Mouse (Mus musculus) Patski (cell line): Measurements from ENCODE around the gene Cemip. TPM values are rescaled to one million over a fixed set of nuclear protein-coding genes. Genes with fewer than 3 reads are reported as not detected.

Experiments used
- ATAC-seq: fragments of 100-300 bp; one replicate; pipeline ENCODE4 v1.8.0; 2021
- CTCF ChIA-PET: fragments of 350-600 bp; sonication (Branson Sonifier 250); formaldehyde crosslinking; loops from one replicate; lab custom pipeline; 2022; ENCODE audit warnings: inconsistent platforms; lab: Charles Lee
- POLR2A ChIA-PET: fragments of 350-600 bp; sonication (Branson Sonifier 250); formaldehyde crosslinking; loops from one replicate; lab custom pipeline; 2022; ENCODE audit warnings: antibody characterized with exemption, inconsistent platforms; lab: Charles Lee
- DNase-seq: peaks from one replicate; pipeline ENCODE4 v3.0.0-alpha.2; 2011; ENCODE audit warnings: low read depth, low spot score
- H3K27me3 ChIP-seq: fragments of 371-371 bp; one replicate; pipeline ENCODE4 v1.5.1; 2021
- CTCF ChIP-seq: fragments of 100-300 bp; IDR thresholded peaks from one replicate; pipeline ENCODE4 v1.5.1; 2021
- in situ Hi-C: fragments of 300-500 bp; cut with MboI; formaldehyde crosslinking; loops from 3 replicates; pipeline ENCODE4 v1.11.1; 2018; ENCODE audit warnings: low pct_unique_long_range_greater_than_20kb, mixed read lengths
- polyA plus RNA-seq: library from polyadenylated mRNA; unstranded; gene quantifications from one replicate; pipeline ENCODE4 v1.2.3, GENCODE M21; 2021

Cemip gene
- polyA plus RNA-seq, 1 experiment from 2014 or later, result 52.6 TPM

DNA sequence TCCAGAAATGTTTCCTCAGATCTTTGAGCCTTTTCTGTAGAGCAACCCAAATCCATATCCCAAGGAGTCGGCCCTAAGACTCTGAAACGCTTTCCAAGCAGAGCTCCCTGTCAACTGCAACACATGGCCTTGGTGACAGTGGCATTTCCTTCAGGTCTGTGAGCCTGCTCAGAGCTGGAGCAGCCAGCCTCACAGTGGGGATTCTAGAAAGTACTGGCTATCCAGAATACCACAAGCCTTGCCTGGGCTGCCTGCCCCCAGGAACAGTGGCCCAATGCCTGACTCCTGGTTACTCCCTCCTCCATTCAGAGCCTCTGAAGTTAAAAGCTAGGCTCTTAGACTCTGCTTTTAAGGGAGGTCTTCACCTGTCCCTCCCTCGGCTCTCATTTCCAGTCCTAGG is 12.4 kb downstream of the Cemip start:
- CTCF ChIA-PET, result interaction anchor here (0.7 to 1.5 kb wide), 4 partner anchors 11 to 23 kb away, joined by 3 read pairs; no protein-coding TSS in a partner anchor

GRCm38 (mm10) chr7:84068931-84069330 is 17.4 kb downstream of the Cemip start:
- CTCF ChIA-PET, result interaction anchor here (0.9 to 1.0 kb wide), 2 partner anchors 10 to 289 kb away, joined by 3 read pairs; no protein-coding TSS in a partner anchor
- H3K27me3 ChIP-seq, result no peaks in the 10 kb centered on the region
- DNase-seq (no peak), ATAC-seq (no peak)
- TF ChIP-seq CTCF, result no peak
- in situ Hi-C loops, result no loop called here
- POLR2A ChIA-PET, result no interaction called here

More for the DNA sequence above, 12.4 kb downstream of the Cemip start:
- in situ Hi-C loops, result no loop called here
- POLR2A ChIA-PET, result no interaction called here
- H3K27me3 ChIP-seq, result no peaks in the 10 kb centered on the region
- DNase-seq (no peak), ATAC-seq (no peak)
- no peak for TF ChIP-seq CTCF

GRCm38 (mm10) chr7:84059799-84060198 is 26.5 kb downstream of the Cemip start:
- TF ChIP-seq CTCF, result no peak
- POLR2A ChIA-PET, result interaction anchor here (1.2 kb wide), 1 partner anchor 12 kb away, joined by 4 read pairs; no protein-coding TSS in a partner anchor
- in situ Hi-C loops, result no loop called here
- CTCF ChIA-PET, result interaction anchor here (1.0 to 1.6 kb wide), 2 partner anchors 20 to 127 kb away, joined by 3 to 4 read pairs; no protein-coding TSS in a partner anchor
- DNase-seq (no peak), ATAC-seq (no peak)
- H3K27me3 ChIP-seq, result no peaks in the 10 kb centered on the region

- CTCF ChIA-PET, result interaction anchor here (1.4 kb wide), 1 partner anchor 13 kb away, joined by 4 read pairs; no protein-coding TSS in a partner anchor
- H3K27me3 ChIP-seq, result no peaks in the 10 kb centered on the region
- no peak for DNase-seq
- in situ Hi-C loops, result no loop called here
- ATAC-seq, result no peak
- TF ChIP-seq CTCF, result no peak
- POLR2A ChIA-PET, result interaction anchor here (1.1 kb wide), 1 partner anchor 9 kb away, joined by 3 read pairs; no protein-coding TSS in a partner anchor
Observed at GRCm38 (mm10) chr7:84055961-84056629, 30.2 kb downstream of the Cemip start.

GRCm38 (mm10) chr7:84053856-84054255 is 32.4 kb downstream of the Cemip start:
- CTCF ChIA-PET, result no interaction called here

GRCm38 (mm10) chr7:84051423-84051822 is 34.9 kb downstream of the Cemip start:
- no peak for TF ChIP-seq CTCF
- ATAC-seq (no peak), DNase-seq (no peak)
- in situ Hi-C loops, result no loop called here
- ChIA-PET POLR2A (interaction anchor here (0.6 kb wide), 1 partner anchor 10 kb away, joined by 4 read pairs; no protein-coding TSS in a partner anchor), CTCF (interaction anchor here (1.2 kb wide), 1 partner anchor 23 kb away, joined by 3 read pairs; no protein-coding TSS in a partner anchor)
- H3K27me3 ChIP-seq, result no peaks in the 10 kb centered on the region

More at GRCm38 (mm10) chr7:84053856-84054255, 32.4 kb downstream of the Cemip start:
- ATAC-seq, result no peak
- no peaks in the 10 kb centered on the region for H3K27me3 ChIP-seq
- TF ChIP-seq CTCF, result no peak
- DNase-seq, result no peak
- in situ Hi-C loops, result no loop called here
- POLR2A ChIA-PET, result no interaction called here

GRCm38 (mm10) chr7:84045546-84045945 is 40.8 kb downstream of the Cemip start:
- H3K27me3 ChIP-seq, result no peaks in the 10 kb centered on the region
- no peak for ATAC-seq
- in situ Hi-C loops, result no loop called here
- no peak for TF ChIP-seq CTCF
- CTCF ChIA-PET, result no interaction called here
- DNase-seq, result no peak
- POLR2A ChIA-PET, result no interaction called here

DNA sequence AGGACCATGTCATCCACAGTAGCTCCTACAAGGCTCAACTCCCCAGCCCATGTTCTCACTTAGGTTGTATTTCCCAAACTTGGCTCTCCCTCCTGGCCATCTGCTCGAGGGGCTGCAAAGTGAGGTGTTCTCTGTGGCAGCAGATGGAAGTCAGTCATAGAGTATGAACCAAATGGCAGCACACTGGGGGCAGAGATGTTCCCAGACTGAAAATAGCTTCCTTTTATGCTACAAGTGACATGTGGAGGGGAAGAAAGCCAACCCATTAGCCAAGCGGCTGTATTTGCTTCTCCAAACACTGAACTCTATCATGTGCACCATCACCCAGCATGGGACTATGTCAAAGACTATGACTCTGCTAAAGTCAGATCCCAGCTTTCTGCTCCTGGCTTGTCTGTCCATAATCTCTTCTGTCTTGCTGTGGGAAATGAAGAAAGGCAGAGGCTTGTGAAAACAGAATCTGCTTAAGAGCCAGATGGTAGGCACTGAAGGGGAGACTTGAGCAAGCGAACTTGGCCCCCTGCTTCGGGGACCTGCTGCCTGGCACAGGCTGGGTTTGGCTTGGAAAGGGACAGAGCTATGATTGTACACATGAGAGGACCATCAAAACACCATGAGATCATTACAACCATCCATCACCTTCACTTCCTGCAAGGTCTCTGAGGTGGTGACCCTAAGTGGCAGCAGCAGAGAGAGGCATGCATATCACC is 41.6 kb downstream of the Cemip start:
- ATAC-seq (no peak), DNase-seq (no peak)
- TF ChIP-seq CTCF, result no peak
- ChIA-PET CTCF (no interaction called here), POLR2A (interaction anchor here (1.0 kb wide), 1 partner anchor 32 kb away, joined by 3 read pairs; no protein-coding TSS in a partner anchor)
- H3K27me3 ChIP-seq, result no peaks in the 10 kb centered on the region
- in situ Hi-C loops, result no loop called here

GRCm38 (mm10) chr7:84042726-84043125 is 43.6 kb downstream of the Cemip start:
- CTCF ChIA-PET, result interaction anchor here (1.3 kb wide), 1 partner anchor 13 kb away, joined by 4 read pairs; no protein-coding TSS in a partner anchor
- no peak for TF ChIP-seq CTCF
- in situ Hi-C loops, result no loop called here
- ATAC-seq, result no peak
- no peak for DNase-seq
- H3K27me3 ChIP-seq, result no peaks in the 10 kb centered on the region
- POLR2A ChIA-PET, result no interaction called here

- TF ChIP-seq CTCF, result no peak
- no peak for ATAC-seq
- H3K27me3 ChIP-seq, result no peaks in the 10 kb centered on the region
- ChIA-PET POLR2A (no interaction called here), CTCF (interaction anchor here (0.8 to 1.6 kb wide), 4 partner anchors 18 to 40 kb away, joined by 3 to 4 read pairs (median 3); no protein-coding TSS in a partner anchor)
- peak; percentile 46 for DNase-seq
- in situ Hi-C loops, result no loop called here
Observed at GRCm38 (mm10) chr7:84039856-84040522, 46.3 kb downstream of the Cemip start.
